Mouse (Mus musculus) limb, embryonic 13.5 days (tissue): Measurements from ENCODE around the gene G430095P16Rik. TPM values are rescaled to one million over a fixed set of nuclear protein-coding genes. Genes with fewer than 3 reads are reported as not detected.

Source experiments
- ATAC-seq: fragments of 200-750 bp; cut with Nextera tagmentation; 2 replicates; pipeline ENCODE4 v1.8.0; 2017; ENCODE audit warnings: low read depth, moderate number of reproducible peaks, moderate TSS enrichment; ENCODE audit not compliant: low FRiP score
- H3K27ac ChIP-seq: fragments of 300-500 bp; sonication (generic); 2 replicates; pipeline ENCODE4 v1.5.1; 2015; ENCODE audit warnings: inconsistent platforms, mild to moderate bottlenecking, moderate library complexity
- H3K27me3 ChIP-seq: fragments of 300-500 bp; sonication (generic); 2 replicates; pipeline ENCODE4 v1.6.1; 2015; ENCODE audit warnings: mild to moderate bottlenecking, inconsistent platforms
- H3K36me3 ChIP-seq: fragments of 300-500 bp; sonication (generic); 2 replicates; pipeline ENCODE4 v1.6.1; 2015; ENCODE audit warnings: inconsistent platforms, mild to moderate bottlenecking, moderate library complexity
- H3K4me1 ChIP-seq: fragments of 300-500 bp; sonication (generic); 2 replicates; pipeline ENCODE4 v1.6.1; 2015; ENCODE audit warnings: inconsistent platforms
- H3K4me2 ChIP-seq: fragments of 300-500 bp; sonication (generic); replicated peaks from 2 replicates; pipeline ENCODE4 v1.6.1; 2015; ENCODE audit warnings: inconsistent platforms, mild to moderate bottlenecking, moderate library complexity
- H3K4me3 ChIP-seq: fragments of 300-500 bp; sonication (generic); 2 replicates; pipeline ENCODE4 v1.5.1; 2015; ENCODE audit warnings: moderate library complexity, mild to moderate bottlenecking, inconsistent platforms
- H3K9ac ChIP-seq: fragments of 300-500 bp; sonication (generic); 2 replicates; pipeline ENCODE4 v1.6.1; 2015; ENCODE audit warnings: mild to moderate bottlenecking, inconsistent platforms
- H3K9me3 ChIP-seq: fragments of 300-500 bp; sonication (generic); 2 replicates; pipeline ENCODE4 v1.6.1; 2016; ENCODE audit warnings: inconsistent platforms
- WGBS: fragments of 180-500 bp; shearing (Covaris S2); methylation state at CpG from one replicate; pipeline ENCODE4 v1.1.7; 2015; 5-methylcytosine and 5-hydroxymethylcytosine counted together
- polyA plus RNA-seq: library from polyadenylated mRNA; unstranded; fragments of >200 nt; fragmentation: Nextera tagmentation; extraction: Ambion mirVana; gene quantifications from 2 replicates; pipeline ENCODE4 v1.2.1, GENCODE M21; 2015

Gene G430095P16Rik
- polyA plus RNA-seq, 1 experiment from 2014 or later: 7.1 TPM

DNA sequence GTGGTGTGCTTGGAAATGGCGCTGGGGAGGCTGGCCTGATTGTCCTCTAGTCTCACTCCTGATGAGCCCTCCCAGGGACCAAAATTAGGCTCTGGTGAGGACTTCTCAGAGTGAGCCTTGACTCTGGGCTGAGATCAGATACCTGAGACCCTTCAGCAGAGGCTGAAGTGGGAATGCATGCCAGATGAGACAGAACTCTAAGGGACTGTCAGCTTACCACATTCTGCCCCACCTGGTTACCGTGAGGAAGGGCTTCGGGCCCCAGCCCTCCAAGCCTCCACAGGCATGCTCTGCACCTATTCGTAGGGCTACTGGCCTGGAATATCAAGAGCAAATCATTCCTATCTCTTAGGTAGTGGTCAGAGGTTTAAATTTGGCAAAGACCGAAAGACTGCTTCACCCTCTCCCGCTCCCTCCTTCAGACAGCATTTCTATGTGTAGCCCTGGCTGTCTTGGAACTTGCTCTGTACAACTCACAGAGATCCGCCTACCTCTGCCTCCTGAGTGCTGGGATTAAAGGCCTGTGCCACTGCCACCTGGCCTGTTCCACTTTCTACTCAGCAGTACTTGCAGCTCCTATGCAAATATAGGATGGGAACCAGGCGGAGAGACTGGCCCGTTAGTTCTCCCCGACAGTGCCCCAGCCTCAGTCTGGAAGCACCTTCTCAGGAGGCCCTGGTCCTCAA is 16.1 kb downstream of the G430095P16Rik start:
- Histone ChIP-seq H3K4me3 (no peak overlapping the region), H3K36me3 (peaks cover 13% of the 10 kb centered on the region), H3K9ac (peak overlapping the region; percentile 58), H3K4me2 (peak overlapping the region; percentile 48), H3K4me1 (peaks cover 98% of the 10 kb centered on the region), H3K27ac (peak overlapping the region; percentile 100), H3K27me3 (0 out of 2 replicates have a peak, but pooled peaks cover 9% of the 10 kb centered on the region), H3K9me3 (no peaks in the 10 kb centered on the region)
- WGBS: 41% methylated on average over 10 of the region's 10 CpGs
- no peak for ATAC-seq

DNA sequence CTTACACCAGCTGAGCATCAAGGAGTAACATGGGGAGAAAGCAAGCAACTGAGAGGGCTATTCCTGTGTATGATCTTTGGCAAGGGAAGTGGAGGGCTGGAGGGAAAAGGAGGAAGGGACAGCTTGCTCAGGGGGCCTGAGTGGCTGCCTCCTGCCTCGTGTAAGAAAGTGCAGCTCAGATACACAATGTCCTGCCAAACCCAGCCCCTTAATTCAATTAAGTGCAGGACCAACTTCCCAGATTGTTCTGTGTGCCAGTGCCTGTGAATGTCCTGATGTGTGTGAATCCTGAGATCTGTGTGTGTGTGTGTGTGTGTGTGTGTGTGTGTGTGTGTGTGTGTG is 16.6 kb downstream of the G430095P16Rik start:
- H3K27me3 ChIP-seq: 0 out of 2 replicates have a peak, but pooled peaks cover 9% of the 10 kb centered on the region
- no peak overlapping the region; the same call in 1 of the 2 replicates for H3K4me2 ChIP-seq
- 0% methylated on average over 1 of the region's 1 CpGs for WGBS
- H3K4me3 ChIP-seq: no peak overlapping the region
- H3K36me3 ChIP-seq: peaks cover 8% of the 10 kb centered on the region
- no peaks in the 10 kb centered on the region for H3K9me3 ChIP-seq
- peak overlapping the region; percentile 58 for H3K9ac ChIP-seq
- peaks cover 98% of the 10 kb centered on the region for H3K4me1 ChIP-seq
- peak overlapping the region; percentile 100 for H3K27ac ChIP-seq
- no peak for ATAC-seq

DNA sequence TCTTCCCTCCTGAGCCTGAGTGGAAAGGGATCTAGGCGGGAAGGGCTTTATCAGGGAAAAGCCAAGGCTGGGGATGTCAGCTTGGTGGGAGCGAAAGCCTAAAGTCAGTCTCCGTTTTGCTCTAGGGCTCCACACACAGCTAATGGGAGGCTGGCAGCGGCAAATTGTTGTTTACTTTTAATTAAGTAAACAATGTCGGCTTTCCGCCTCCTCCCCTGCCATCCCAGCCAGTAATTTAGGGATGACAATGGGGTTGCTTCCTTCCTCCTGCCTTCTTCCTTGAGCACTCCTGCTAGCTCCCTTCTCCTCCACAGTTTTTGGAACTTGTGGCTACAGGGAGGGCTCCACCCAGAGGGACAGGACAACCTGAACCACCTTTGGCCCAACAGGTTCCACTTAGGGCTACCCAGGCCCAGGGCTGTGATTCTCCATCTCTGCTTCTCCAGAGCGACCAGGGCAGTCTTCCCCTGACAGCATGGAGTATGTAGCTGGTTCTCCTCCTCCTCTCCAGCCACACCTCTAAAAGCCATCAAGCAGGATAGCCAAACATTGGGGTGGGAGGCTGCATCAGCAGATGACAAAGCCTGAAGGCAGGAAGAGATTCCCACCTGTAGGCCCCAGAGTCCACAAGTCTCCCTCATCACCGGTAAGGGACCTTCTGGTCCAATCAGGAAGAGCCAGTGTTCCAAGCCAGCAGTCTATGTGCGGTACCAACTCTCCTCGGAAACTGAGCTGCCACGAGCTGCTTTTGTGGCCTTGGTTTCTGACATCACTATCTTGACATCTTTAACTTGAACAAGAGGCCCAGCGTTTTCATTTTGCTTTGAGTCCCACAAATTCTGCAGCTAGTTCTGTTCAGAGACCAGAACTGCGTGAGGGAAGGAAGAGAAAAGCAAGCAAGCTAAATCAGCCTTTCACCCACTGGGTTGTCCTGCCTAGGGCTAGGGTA is 18.4 kb downstream of the G430095P16Rik start:
- H3K4me2 ChIP-seq: peak overlapping the region; percentile 60
- H3K4me3 ChIP-seq: 0 out of 2 replicates have a peak overlapping the region, but pooled peaks have one; percentile 28
- peak overlapping the region; percentile 62 for H3K9ac ChIP-seq
- H3K36me3 ChIP-seq: no peaks in the 10 kb centered on the region; the same call in none of the 2 replicates
- peak overlapping the region; percentile 100 for H3K27ac ChIP-seq
- 32% methylated on average over 13 of the region's 13 CpGs for WGBS
- peaks cover 99% of the 10 kb centered on the region for H3K4me1 ChIP-seq
- 0 out of 2 replicates have a peak, but pooled peaks cover 5% of the 10 kb centered on the region for H3K27me3 ChIP-seq
- no peaks in the 10 kb centered on the region for H3K9me3 ChIP-seq
- no peak for ATAC-seq

DNA sequence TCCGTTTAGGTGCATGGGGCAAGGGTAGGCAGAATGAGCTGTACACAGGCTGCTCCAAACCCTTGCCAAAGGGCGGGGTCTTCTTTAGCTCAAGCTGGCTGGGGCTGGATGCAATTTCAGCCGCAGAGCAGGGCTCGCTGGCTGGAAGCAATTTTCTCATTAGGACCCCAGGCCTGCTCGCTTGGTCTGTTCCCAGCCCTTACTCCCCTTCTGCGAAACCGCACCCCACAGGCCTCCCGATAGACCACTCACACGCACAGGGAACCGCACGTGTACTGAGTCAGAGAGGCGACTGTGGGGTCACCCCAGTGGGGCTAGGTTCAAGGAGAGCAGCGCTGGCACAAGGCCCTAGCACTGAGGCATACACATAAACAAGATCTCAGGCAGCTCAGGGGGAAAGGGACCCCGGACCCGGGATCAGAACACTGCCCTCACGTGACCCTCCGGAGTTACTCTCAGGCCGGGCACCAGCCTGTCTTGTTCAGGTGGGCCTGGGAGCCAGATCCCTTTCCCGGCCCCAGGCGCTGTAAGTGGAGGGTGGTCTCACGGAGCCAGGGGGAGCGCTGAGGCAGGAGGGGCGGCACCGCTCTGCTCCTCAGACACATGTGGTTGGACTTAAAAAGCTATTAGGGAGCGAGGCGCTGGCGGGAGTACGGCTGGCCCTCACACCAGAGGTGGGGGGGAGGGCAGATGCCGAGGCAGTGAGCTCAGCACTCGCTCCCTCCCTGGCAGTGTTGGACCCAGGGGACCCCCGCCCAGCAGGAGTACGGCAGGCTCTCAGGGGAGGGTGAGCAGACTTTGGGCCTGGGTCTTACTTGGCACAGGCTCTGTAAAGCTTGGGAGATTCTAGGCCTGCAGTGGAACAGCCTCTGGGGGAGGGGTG is 19.6 kb downstream of the G430095P16Rik start:
- peaks cover 100% of the 10 kb centered on the region for H3K4me1 ChIP-seq
- peak overlapping the region; percentile 60 for H3K4me2 ChIP-seq
- peaks cover 7% of the 10 kb centered on the region for H3K36me3 ChIP-seq
- WGBS: 4% methylated on average over 32 of the region's 32 CpGs
- H3K27ac ChIP-seq: peak overlapping the region; percentile 100
- no peaks in the 10 kb centered on the region for H3K27me3 ChIP-seq
- H3K4me3 ChIP-seq: peak overlapping the region; percentile 28
- ATAC-seq: peak; percentile 89
- peak overlapping the region; percentile 62 for H3K9ac ChIP-seq
- H3K9me3 ChIP-seq: no peaks in the 10 kb centered on the region

DNA sequence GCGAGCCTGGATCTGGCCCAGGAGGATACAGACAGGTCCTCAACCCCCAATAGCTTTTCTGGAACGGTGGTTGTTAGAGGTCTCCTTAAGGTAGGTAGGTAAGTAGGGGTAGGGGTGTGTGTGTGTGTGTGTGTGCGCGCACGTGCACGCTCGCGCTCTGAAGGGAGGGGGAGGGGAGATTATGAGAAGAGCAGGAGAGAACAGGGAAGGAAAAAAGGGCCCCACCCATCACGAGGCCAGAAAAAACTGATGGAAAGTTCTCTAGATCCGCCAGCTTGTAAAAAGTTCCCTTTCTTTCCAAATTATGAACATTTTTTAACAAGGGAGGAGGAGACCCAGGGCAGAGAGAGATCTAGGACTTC is 20.2 kb downstream of the G430095P16Rik start:
- WGBS: 3% methylated on average over 10 of the region's 10 CpGs
- Histone ChIP-seq H3K9me3 (no peaks in the 10 kb centered on the region), H3K27me3 (no peaks in the 10 kb centered on the region), H3K4me1 (peaks cover 99% of the 10 kb centered on the region), H3K9ac (0 out of 2 replicates have a peak overlapping the region, but pooled peaks have one; percentile 62), H3K4me2 (peak overlapping the region; percentile 60), H3K36me3 (peaks cover 7% of the 10 kb centered on the region), H3K27ac (peak overlapping the region; percentile 100), H3K4me3 (peak overlapping the region; percentile 28)
- peak; percentile 25 for ATAC-seq

DNA sequence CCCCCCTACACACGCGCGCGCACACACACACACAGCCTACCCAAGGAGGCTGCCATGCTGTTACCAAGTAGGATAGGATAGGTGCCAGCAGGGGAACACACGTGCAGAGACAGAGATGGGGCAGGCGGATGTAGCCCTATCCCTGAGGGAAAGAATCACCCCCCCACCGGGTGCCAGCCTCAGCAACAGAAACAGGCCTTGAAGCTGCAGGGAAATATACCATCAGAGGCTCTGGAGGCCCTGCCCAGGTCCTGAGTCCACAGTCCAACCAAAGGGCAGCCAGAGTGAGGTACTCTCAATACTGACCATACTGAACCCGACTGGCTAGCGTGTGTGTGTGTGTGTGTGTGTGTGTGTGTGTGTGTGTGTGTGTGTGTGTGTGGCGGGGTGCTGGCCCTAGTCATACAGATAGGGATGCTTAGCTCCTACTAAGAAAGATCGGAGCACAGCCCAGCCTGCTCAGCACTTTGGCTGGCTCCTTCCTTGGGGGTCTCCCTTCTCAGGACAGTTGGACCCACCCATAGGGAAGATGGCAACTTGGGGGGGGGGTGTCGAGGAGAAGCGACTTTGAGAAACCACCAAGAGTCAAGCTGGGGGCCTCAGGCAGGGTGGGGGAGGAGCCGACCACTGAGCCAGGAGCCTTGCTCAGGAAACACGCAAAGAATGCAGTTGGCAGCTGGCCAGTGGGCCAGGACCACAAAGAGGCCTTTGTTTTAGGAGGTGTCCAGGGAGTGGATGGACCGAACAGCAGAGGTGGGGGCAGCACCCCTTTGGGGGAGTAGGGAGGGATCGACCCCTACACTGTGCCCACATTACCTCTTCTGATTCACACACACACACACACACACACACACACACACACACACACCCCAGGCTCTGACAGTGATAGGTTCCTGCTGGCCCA is 21.0 kb downstream of the G430095P16Rik start:
- ATAC-seq: peak; percentile 33
- peak overlapping the region; percentile 28 for H3K4me3 ChIP-seq

DNA sequence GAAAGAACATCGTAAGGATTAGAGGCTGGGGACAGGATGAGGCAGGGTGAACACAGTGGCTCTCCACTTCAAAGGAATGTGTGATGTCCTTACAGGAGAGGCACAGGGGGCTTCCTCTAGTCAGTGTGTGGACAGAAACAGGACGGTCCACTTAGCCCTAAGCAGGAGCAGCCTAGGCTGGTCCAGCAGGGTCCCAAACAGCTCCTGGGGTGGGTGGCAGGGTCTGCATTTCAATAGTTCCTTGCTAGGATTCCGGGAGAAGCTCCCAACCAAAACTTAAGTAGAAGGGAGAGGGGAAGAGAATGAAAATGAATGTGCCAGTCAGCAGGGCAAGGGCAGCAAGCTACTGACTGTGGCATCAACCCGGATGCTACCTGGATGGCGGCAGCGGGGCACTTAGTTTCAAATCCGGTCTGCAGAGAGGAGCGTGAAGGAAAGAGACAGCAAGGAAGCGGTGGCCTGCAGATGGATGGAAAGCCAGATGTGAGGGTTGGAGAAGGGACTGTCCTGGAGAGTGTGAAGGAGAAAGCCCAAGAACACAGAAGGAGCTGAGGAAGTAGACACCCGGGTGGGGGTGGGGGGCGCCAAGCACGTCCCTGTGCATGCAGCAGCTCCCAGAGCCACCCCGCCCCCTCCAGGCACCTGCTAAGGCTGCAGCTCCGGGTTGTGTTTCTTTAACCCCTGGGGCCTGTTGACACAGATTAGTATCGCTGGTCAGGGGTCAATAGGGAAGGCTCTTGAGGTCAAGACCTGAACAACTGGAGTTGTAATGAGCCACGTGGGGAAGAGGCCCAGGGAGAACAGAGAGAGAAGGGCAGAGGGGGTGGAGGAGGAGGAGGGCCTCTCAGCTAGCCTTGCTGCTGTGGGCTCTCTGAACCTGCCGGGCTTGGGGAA is 22.5 kb downstream of the G430095P16Rik start:
- 6% methylated on average over 17 of the region's 17 CpGs for WGBS
- H3K27ac ChIP-seq: peak overlapping the region; percentile 100
- H3K9ac ChIP-seq: peak overlapping the region; percentile 59
- ATAC-seq: no peak
- peak overlapping the region; percentile 60 for H3K4me2 ChIP-seq
- H3K4me3 ChIP-seq: peak overlapping the region; percentile 13
- no peaks in the 10 kb centered on the region for H3K9me3 ChIP-seq
- no peaks in the 10 kb centered on the region for H3K27me3 ChIP-seq
- H3K36me3 ChIP-seq: peaks cover 7% of the 10 kb centered on the region
- peaks cover 99% of the 10 kb centered on the region for H3K4me1 ChIP-seq

More for the DNA sequence above, 21.0 kb downstream of the G430095P16Rik start:
- Histone ChIP-seq H3K4me1 (peaks cover 99% of the 10 kb centered on the region), H3K4me2 (peak overlapping the region; percentile 60), H3K36me3 (peaks cover 7% of the 10 kb centered on the region), H3K27ac (peak overlapping the region; percentile 100), H3K27me3 (no peaks in the 10 kb centered on the region), H3K9ac (peak overlapping the region; percentile 59), H3K9me3 (no peaks in the 10 kb centered on the region)
- WGBS: 7% methylated on average over 17 of the region's 17 CpGs

DNA sequence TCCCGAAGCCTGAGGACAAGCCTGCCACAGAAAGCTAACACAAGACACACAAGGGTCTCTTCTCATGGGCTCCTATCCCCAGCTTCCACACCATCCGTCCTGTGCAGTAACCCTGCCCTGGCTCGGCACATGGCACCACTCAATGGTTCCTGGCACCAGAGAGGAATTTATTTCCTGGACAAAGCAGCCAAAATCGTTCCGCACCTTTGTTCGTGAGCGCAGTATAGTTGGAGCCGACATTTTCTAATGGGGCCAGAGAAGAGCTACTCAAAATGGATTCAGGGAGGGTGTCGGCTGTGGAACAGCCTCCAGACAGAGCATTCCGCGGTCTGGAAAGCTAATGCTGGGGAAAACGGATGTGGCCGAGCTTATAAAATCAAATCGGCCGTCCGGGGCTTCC is 26.7 kb downstream of the G430095P16Rik start:
- Histone ChIP-seq H3K27ac (peak overlapping the region; percentile 94), H3K4me1 (peaks cover 94% of the 10 kb centered on the region), H3K27me3 (peaks cover 9% of the 10 kb centered on the region; the same call in 1 of the 2 replicates), H3K9ac (peak overlapping the region; percentile 39; the same call in 1 of the 2 replicates), H3K9me3 (no peaks in the 10 kb centered on the region), H3K4me2 (peak overlapping the region; percentile 44), H3K4me3 (0 out of 2 replicates have a peak overlapping the region, but pooled peaks have one; percentile 4), H3K36me3 (peaks cover 32% of the 10 kb centered on the region)
- 37% methylated on average over 16 of the region's 16 CpGs for WGBS
- ATAC-seq: 0 out of 2 replicates have a peak, but pooled peaks have one; percentile 32

DNA sequence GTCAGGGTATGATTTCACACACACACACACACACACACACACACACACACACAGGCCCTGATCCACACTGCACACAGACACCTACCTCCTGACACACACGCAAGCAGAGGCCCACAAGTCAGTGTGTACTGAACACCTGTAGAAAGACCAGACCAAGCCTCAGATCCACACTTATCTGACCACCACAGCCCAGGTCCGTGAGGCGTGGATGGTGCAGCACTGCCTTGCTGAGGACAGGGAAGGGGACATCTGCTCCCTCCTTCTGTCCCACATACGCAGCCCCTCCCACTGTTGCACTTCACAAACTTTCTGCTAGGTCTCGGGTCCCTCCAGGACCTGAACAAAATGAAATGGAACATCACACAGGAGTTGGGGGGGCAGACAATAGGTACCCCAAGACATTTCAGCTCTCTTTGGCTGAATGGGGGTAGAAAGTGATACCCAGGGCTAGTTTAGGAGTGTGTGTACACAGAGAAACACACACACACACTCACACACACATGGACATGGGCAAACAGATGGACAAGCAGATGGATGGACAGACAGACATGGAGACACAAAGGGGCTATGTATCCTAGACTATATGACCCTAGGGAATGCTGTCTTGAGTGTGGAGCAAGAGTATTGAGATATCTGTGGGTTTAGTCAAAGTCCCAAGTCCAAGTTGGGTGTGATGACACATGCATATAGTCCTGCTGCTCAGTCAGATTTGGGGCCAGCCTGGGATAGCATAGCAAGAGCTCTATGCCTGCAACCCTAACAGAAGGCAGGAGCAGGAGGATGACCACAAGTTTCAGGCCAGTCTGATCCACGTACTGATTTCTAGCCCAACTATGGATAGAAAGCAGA is 30.2 kb downstream of the G430095P16Rik start:
- Histone ChIP-seq H3K27ac (no peak overlapping the region), H3K4me2 (no peak overlapping the region), H3K9ac (peak overlapping the region; percentile 50; the same call in 1 of the 2 replicates), H3K4me3 (no peak overlapping the region), H3K36me3 (peaks cover 50% of the 10 kb centered on the region), H3K9me3 (no peaks in the 10 kb centered on the region), H3K4me1 (peaks cover 77% of the 10 kb centered on the region), H3K27me3 (peaks cover 9% of the 10 kb centered on the region; the same call in 1 of the 2 replicates)
- no peak for ATAC-seq
- 75% methylated on average over 6 of the region's 6 CpGs for WGBS
